ENCODE assay signal across 8 mouse cellular contexts in the genomic region with DNA sequence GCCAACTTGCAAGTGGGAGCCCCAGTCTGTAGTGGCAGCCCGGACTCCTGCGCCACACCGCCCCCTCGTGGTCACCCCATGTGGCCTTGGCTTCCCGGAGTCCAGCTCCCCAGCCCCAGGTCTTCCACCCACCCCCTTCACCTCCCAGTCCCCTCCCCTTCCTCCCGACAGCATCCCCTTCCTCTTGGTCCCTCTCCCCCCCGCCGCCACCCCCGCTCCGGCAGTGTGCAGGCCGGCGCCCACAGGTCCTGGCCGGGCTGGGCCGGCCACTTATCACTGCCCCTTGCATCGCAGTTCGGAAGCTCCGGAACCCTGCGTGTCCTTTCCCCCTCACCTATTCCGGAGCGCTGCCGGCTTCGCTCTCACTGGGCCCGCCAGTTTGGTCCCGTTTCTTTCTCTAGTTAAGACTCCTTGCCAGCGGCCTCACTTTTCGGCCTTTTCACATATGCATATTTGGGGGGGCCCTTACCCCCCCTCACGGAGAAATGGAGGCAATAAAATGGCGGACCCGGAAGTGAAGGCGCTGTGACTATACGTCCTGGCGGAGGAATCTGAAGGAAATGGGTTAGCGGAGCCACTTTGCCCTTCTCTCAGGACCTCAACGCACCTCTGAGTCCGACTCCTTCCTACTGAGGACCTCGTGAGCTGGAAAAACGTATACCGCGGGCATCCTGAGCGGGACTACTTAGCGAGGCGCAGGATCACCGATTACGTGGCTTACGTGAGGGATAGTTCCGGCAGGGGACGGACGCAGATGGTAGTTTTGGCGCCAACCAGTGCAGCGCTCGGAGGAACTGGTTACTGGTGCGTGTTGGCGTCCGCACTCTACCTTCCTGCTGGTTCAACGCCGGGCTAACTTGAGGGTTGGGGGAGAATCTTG. TPM values are rescaled to one million over a fixed set of nuclear protein-coding genes. Genes with fewer than 3 reads are reported as not detected.
DNase-seq lines count a peak whose midpoint lies in the region; ATAC-seq and TF ChIP-seq lines count a peak whose summit lies in the region.

A gene (minus strand): TSS at position 662 of the 880 bp plus-strand sequence.

- peak within 1 kb of the TSS; percentile 68 for H3K4me3 ChIP-seq in cortical plate, adult 2 months (ENCODE audit: insufficient read depth, low read length)

- TF ChIP-seq CTCF in cortical plate, adult 2 months (IDR thresholded peaks at IDR 0.05; ENCODE audit: extremely low read depth, insufficient read depth, low read length): peak; percentile 50

- H3K4me1 ChIP-seq in cortical plate, adult 2 months (ENCODE audit: control insufficient read depth, insufficient read depth, low read length): no peaks in the 10 kb centered on the region

- H3K27ac ChIP-seq in cortical plate, adult 2 months (ENCODE audit: insufficient read depth, low read length): peak within 1 kb of the TSS; percentile 83

- TF ChIP-seq POLR2A in cortical plate, adult 2 months (IDR thresholded peaks at IDR 0.05; ENCODE audit: extremely low read depth, insufficient read depth, low read length): peak; percentile 83

- peak; percentile 97 for DNase-seq in gastrocnemius, postnatal 14 days
- DNase-seq in left cerebral cortex, postnatal 10 days (ENCODE audit: extremely low spot score in 1 of 2, low spot score in 2 of 2): peak; percentile 84 to 95
- peak; percentile 86 for DNase-seq in right cerebral cortex, postnatal 25 days
- peak; percentile 95 to 97 for DNase-seq in urinary bladder, postnatal 4 days (ENCODE audit: low spot score in 2 of 2)

- intact Hi-C loops in gastrocnemius, postnatal 14 days (cut with DNase I; ENCODE audit: low total_unique reads): loop anchor here (5.0 kb wide), 1 partner anchor 45 kb away; no protein-coding TSS in a partner anchor
- intact Hi-C loops in left cerebral cortex, postnatal 10 days (cut with DNase I): loop anchor here (5.0 kb wide), 2 partner anchors 55 to 75 kb away; a partner anchor contains a TSS

- peak; percentile 87 for ATAC-seq in activated CD4-positive, CD25-positive, alpha-beta regulatory T cell, adult 4 months
- ATAC-seq in inflammation-experienced regulatory T-cells, adult 6 months: peak; percentile 86
- ATAC-seq in megakaryocyte-erythroid progenitor cell, adult 5-6 weeks (replicated peaks; ENCODE audit: low FRiP score, low TSS enrichment, poor library complexity, severe bottlenecking): peak; percentile 89

RNA-seq across cellular contexts. Expression of the gene that starts here (rescaled TPM):
- polyA plus RNA-seq in activated CD4-positive, CD25-positive, alpha-beta regulatory T cell, adult 4 months (2017; shearing (Covaris generic)): 10 to 100 TPM; 31.0 to 34.7 TPM
- polyA plus RNA-seq in cortical plate, adult 2 months (2012; rRNA removed): 12.1 and 12.8 TPM in 2 replicates
- total RNA-seq in gastrocnemius, postnatal 14 days (2021): 1 to 10 TPM; 7.3 to 8.1 TPM
- 10 to 100 TPM; 28.0 to 52.1 (median 31.8) TPM for polyA plus RNA-seq in inflammation-experienced regulatory T-cells, adult 6 months (2017; shearing (Covaris generic))
- 1 to 10 TPM; 7.6 to 8.5 TPM for total RNA-seq in left cerebral cortex, postnatal 10 days (2021)
- 59.0 and 63.9 TPM in 2 replicates for total RNA-seq in megakaryocyte-erythroid progenitor cell, adult 5-6 weeks (2014; fragmentation: Nextera tagmentation)
- total RNA-seq in megakaryocyte-erythroid progenitor cell, adult 5-6 weeks (2017): 59.2 and 64.2 TPM in 2 replicates

Comparison
In these comparisons a context has a peak if more than half of its experiments do, and no peak if none do; other contexts are left out.
1. Peak in every context shown above with its lines: DNase-seq, ATAC-seq, H3K4me3 ChIP-seq and H3K27ac ChIP-seq.
2. RNA of the gene that starts here (total RNA-seq): 59.0 to 64.2 TPM in megakaryocyte-erythroid progenitor cell, adult 5-6 weeks; 7.6 to 8.5 TPM in left cerebral cortex, postnatal 10 days and 7.3 to 8.1 TPM in gastrocnemius, postnatal 14 days; every median in the first group is over 4 times any median in the second.